Comparison of ENCODE assay signal across 12 mouse cellular contexts in genomic region chr2:26602631-26603030, GRCm38 (mm10). TPM values are rescaled to one million over a fixed set of nuclear protein-coding genes. Genes with fewer than 3 reads are reported as not detected.
A peak's percentile ranks its signal among the peaks of the same experiment; 100 is the strongest.
DNase-seq lines count a peak whose midpoint lies in the region; ATAC-seq and TF ChIP-seq lines count a peak whose summit lies in the region.
"Had no signal": no experiment of that assay in that cellular context is flagged by ENCODE, and none has a peak within 500 bp of the region (broad histone marks: within the 10 kb centered on the region; RNA-seq: fewer than 3 reads in every experiment).

No protein-coding gene starts in this region.

- peak overlapping the region; percentile 60 for H3K4me2 ChIP-seq in lung, postnatal 0 days (replicated peaks; ENCODE audit: low read depth, low read length)
- peak overlapping the region; percentile 87 for H3K4me2 ChIP-seq in stomach, embryonic 16.5 days (ENCODE audit: low read depth, low read length)

- peaks cover 44% of the 10 kb centered on the region for H3K4me1 ChIP-seq in heart, embryonic 10.5 days
- peaks cover 21% of the 10 kb centered on the region for H3K4me1 ChIP-seq in lung, postnatal 0 days (ENCODE audit: insufficient read depth, low read depth, low read length)
- peaks cover 15% of the 10 kb centered on the region for H3K4me1 ChIP-seq in lung, adult 2 months (ENCODE audit: control insufficient read depth, insufficient read depth, low read length)
- peaks cover 20% of the 10 kb centered on the region for H3K4me1 ChIP-seq in limb, embryonic 10.5 days
- H3K4me1 ChIP-seq in stomach, embryonic 16.5 days (ENCODE audit: control insufficient read depth, insufficient read depth, low read length): peaks cover 25% of the 10 kb centered on the region

- H3K4me3 ChIP-seq in heart, embryonic 10.5 days: peak overlapping the region; percentile 78
- 0 out of 2 replicates have a peak overlapping the region, but pooled peaks have one; percentile 60 for H3K4me3 ChIP-seq in lung, postnatal 0 days (ENCODE audit: low read depth, low read length)
- H3K4me3 ChIP-seq in lung, adult 2 months (replicated peaks; ENCODE audit: extremely low read depth, low read depth, low read length): no peak overlapping the region
- H3K4me3 ChIP-seq in limb, embryonic 10.5 days: 0 out of 2 replicates have a peak overlapping the region, but pooled peaks have one; percentile 76
- peak overlapping the region; percentile 76 for H3K4me3 ChIP-seq in stomach, embryonic 16.5 days (replicated peaks; ENCODE audit: low read length)

- H3K36me3 ChIP-seq in heart, embryonic 10.5 days: no peaks in the 10 kb centered on the region
- H3K36me3 ChIP-seq in lung, postnatal 0 days (ENCODE audit: insufficient read depth, low read length): no peaks in the 10 kb centered on the region
- no peaks in the 10 kb centered on the region for H3K36me3 ChIP-seq in limb, embryonic 10.5 days
- no peaks in the 10 kb centered on the region for H3K36me3 ChIP-seq in stomach, embryonic 16.5 days (ENCODE audit: control insufficient read depth, insufficient read depth, low read length)

- no peaks in the 10 kb centered on the region for H3K9me3 ChIP-seq in heart, embryonic 10.5 days
- H3K9me3 ChIP-seq in lung, postnatal 0 days (ENCODE audit: low read length): no peaks in the 10 kb centered on the region
- H3K9me3 ChIP-seq in limb, embryonic 10.5 days (replicated peaks): no peaks in the 10 kb centered on the region
- H3K9me3 ChIP-seq in stomach, embryonic 16.5 days (replicated peaks; ENCODE audit: control insufficient read depth, low read length): no peaks in the 10 kb centered on the region

- 80% methylated on average over 5 of the region's 5 CpGs for WGBS in heart, embryonic 10.5 days
- 79% methylated on average over 5 of the region's 5 CpGs for WGBS in lung, postnatal 0 days
- 77% methylated on average over 5 of the region's 5 CpGs for WGBS in lung, adult 2 months
- 93% methylated on average over 5 of the region's 5 CpGs for WGBS in limb, embryonic 10.5 days
- 82% methylated on average over 5 of the region's 5 CpGs for WGBS in stomach, embryonic 16.5 days

- H3K27ac ChIP-seq in heart, embryonic 10.5 days: no peak overlapping the region
- H3K27ac ChIP-seq in lung, postnatal 0 days (ENCODE audit: low read length): no peak overlapping the region
- H3K27ac ChIP-seq in limb, embryonic 10.5 days: no peak overlapping the region
- H3K27ac ChIP-seq in stomach, embryonic 16.5 days (ENCODE audit: low read length): no peak overlapping the region

- H3K27me3 ChIP-seq in heart, embryonic 10.5 days (ENCODE audit: insufficient read depth, poor library complexity, severe bottlenecking): peaks cover 11% of the 10 kb centered on the region
- no peaks in the 10 kb centered on the region for H3K27me3 ChIP-seq in lung, postnatal 0 days (replicated peaks; ENCODE audit: insufficient read depth, low read length)
- peaks cover 53% of the 10 kb centered on the region for H3K27me3 ChIP-seq in limb, embryonic 10.5 days (ENCODE audit: low read depth, poor library complexity, severe bottlenecking)
- H3K27me3 ChIP-seq in stomach, embryonic 16.5 days (ENCODE audit: control insufficient read depth, insufficient read depth, low read length): no peaks in the 10 kb centered on the region

- ATAC-seq in lung, postnatal 0 days: no peak
- ATAC-seq in stomach, embryonic 16.5 days (ENCODE audit: insufficient read depth, low FRiP score): no peak

- TF ChIP-seq CTCF in lung, postnatal 0 days (IDR thresholded peaks at IDR 0.05): no peak
- no peak for TF ChIP-seq CTCF in lung, adult 2 months (IDR thresholded peaks at IDR 0.05; ENCODE audit: insufficient read depth, low read length)

- H3K9ac ChIP-seq in lung, postnatal 0 days (replicated peaks; ENCODE audit: low read depth): peak overlapping the region; percentile 80; the same call in 1 of the 2 replicates
- peak overlapping the region; percentile 92 for H3K9ac ChIP-seq in stomach, embryonic 16.5 days (ENCODE audit: low read length)

- DNase-seq in heart, embryonic 10.5 days (ENCODE audit: low spot score): no peak
- no peak for DNase-seq in heart, adult 8-10 months (ENCODE audit: low spot score)
- DNase-seq in lung, postnatal 0 days (ENCODE audit: low spot score): no peak
- no peak for DNase-seq in lung, adult 2 months
- DNase-seq in limb, embryonic 10.5 days (ENCODE audit: low spot score): no peak
- DNase-seq in layer of hippocampus, postnatal 14 days (ENCODE audit: low spot score in 2 of 2): no peak
- no peak for DNase-seq in ovary, adult 18-20 months (ENCODE audit: low spot score)
- DNase-seq: cerebellum, adult 11-12 months; kidney, postnatal 4 days; right cerebral cortex, postnatal 14 days had no signal

- no peak for TF ChIP-seq POLR2A in lung, adult 2 months (IDR thresholded peaks at IDR 0.05; ENCODE audit: borderline replicate concordance, extremely low read depth, low read depth, low read length)

- no peak for TF ChIP-seq EP300 in lung, postnatal 0 days (IDR thresholded peaks at IDR 0.05)

RNA-seq across cellular contexts. Expression of gene Agpat2, which starts 1.6 kb away (rescaled TPM):
- 20.4 and 28.9 TPM in 2 replicates for polyA plus RNA-seq in heart, embryonic 10.5 days (2016; fragmentation: Nextera tagmentation; extraction: Ambion mirVana)
- 10 to 100 TPM; 51.1 to 65.9 (median 60.8) TPM for total RNA-seq in heart, adult 8-10 months (2022)
- polyA plus RNA-seq in lung, postnatal 0 days (2015; fragmentation: Nextera tagmentation; extraction: Ambion mirVana): 59.5 and 72.8 TPM in 2 replicates
- polyA plus RNA-seq in lung, adult 2 months (2012; rRNA removed): 106 and 134 TPM in 2 replicates
- polyA plus RNA-seq in limb, embryonic 10.5 days (2016; fragmentation: Nextera tagmentation; extraction: Ambion mirVana): 13.2 and 14.5 TPM in 2 replicates
- polyA plus RNA-seq in stomach, embryonic 16.5 days (2015; fragmentation: Nextera tagmentation; extraction: Ambion mirVana): 66.8 and 72.1 TPM in 2 replicates
- 1 to 10 TPM; 1.2 to 1.9 TPM for total RNA-seq in layer of hippocampus, postnatal 14 days (2021)

RNA-seq across cellular contexts. Expression of gene Gm20532, which starts 16.2 kb away (rescaled TPM):
- polyA plus RNA-seq in heart, embryonic 10.5 days (2016; fragmentation: Nextera tagmentation; extraction: Ambion mirVana): not detected in 2 replicates
- total RNA-seq in heart, adult 8-10 months (2022): not detected
- not detected in 2 replicates for polyA plus RNA-seq in lung, postnatal 0 days (2015; fragmentation: Nextera tagmentation; extraction: Ambion mirVana)
- polyA plus RNA-seq in lung, adult 2 months (2012; rRNA removed): not detected in 2 replicates
- polyA plus RNA-seq in limb, embryonic 10.5 days (2016; fragmentation: Nextera tagmentation; extraction: Ambion mirVana): not detected in 2 replicates
- not detected in 2 replicates for polyA plus RNA-seq in stomach, embryonic 16.5 days (2015; fragmentation: Nextera tagmentation; extraction: Ambion mirVana)
- not detected for total RNA-seq in layer of hippocampus, postnatal 14 days (2021)
- total RNA-seq: gastrocnemius, adult 8-10 months had no signal

RNA-seq across cellular contexts. Expression of gene Egfl7, which starts 22.8 kb away (rescaled TPM):
- 164 and 186 TPM in 2 replicates for polyA plus RNA-seq in heart, embryonic 10.5 days (2016; fragmentation: Nextera tagmentation; extraction: Ambion mirVana)
- 100 to 1,000 TPM; 122 to 172 (median 148) TPM for total RNA-seq in heart, adult 8-10 months (2022)
- polyA plus RNA-seq in lung, postnatal 0 days (2015; fragmentation: Nextera tagmentation; extraction: Ambion mirVana): 412 and 467 TPM in 2 replicates
- 1,942 and 2,032 TPM in 2 replicates for polyA plus RNA-seq in lung, adult 2 months (2012; rRNA removed)
- polyA plus RNA-seq in limb, embryonic 10.5 days (2016; fragmentation: Nextera tagmentation; extraction: Ambion mirVana): 96.5 and 97.2 TPM in 2 replicates
- polyA plus RNA-seq in stomach, embryonic 16.5 days (2015; fragmentation: Nextera tagmentation; extraction: Ambion mirVana): 116 and 120 TPM in 2 replicates
- 10 to 100 TPM; 80.2 to 84.1 TPM for total RNA-seq in layer of hippocampus, postnatal 14 days (2021)

RNA-seq across cellular contexts. Expression of gene Fam69b, which starts 25.6 kb away (rescaled TPM):
- 15.7 and 18.2 TPM in 2 replicates for polyA plus RNA-seq in heart, embryonic 10.5 days (2016; fragmentation: Nextera tagmentation; extraction: Ambion mirVana)
- 10 to 100 TPM; 15.0 to 26.6 (median 20.9) TPM for total RNA-seq in heart, adult 8-10 months (2022)
- polyA plus RNA-seq in lung, postnatal 0 days (2015; fragmentation: Nextera tagmentation; extraction: Ambion mirVana): 6.2 and 8.2 TPM in 2 replicates
- polyA plus RNA-seq in lung, adult 2 months (2012; rRNA removed): 13.1 and 15.1 TPM in 2 replicates
- 31.3 and 43.3 TPM in 2 replicates for polyA plus RNA-seq in limb, embryonic 10.5 days (2016; fragmentation: Nextera tagmentation; extraction: Ambion mirVana)
- polyA plus RNA-seq in stomach, embryonic 16.5 days (2015; fragmentation: Nextera tagmentation; extraction: Ambion mirVana): 23.2 and 27.3 TPM in 2 replicates
- total RNA-seq in layer of hippocampus, postnatal 14 days (2021): 10 to 100 TPM; 73.3 to 76.4 TPM
